Mouse (Mus musculus) MEL (cell line): Measurements from ENCODE around the gene Zranb3. TPM values are rescaled to one million over a fixed set of nuclear protein-coding genes. Genes with fewer than 3 reads are reported as not detected.

Experiments used
- DNase-seq: peaks from one replicate; pipeline ENCODE4 v3.0.0; 2011; ENCODE audit warnings: low read depth, low spot score
- H3K27ac ChIP-seq: 2 replicates; pipeline ENCODE4 v1.5.1; 2012; ENCODE audit warnings: low read depth, mild to moderate bottlenecking, control low read depth, low read length, moderate library complexity; ENCODE audit not compliant: control insufficient read depth
- H3K27me3 ChIP-seq, 2 experiments: fragments of 150-350 bp in 1 of 2; sonication (generic) in 1 of 2; 2 replicates each; pipeline ENCODE4 v1.6.1; 2012; ENCODE audit warnings: low read length in 2 of 2, mild to moderate bottlenecking in 2 of 2, improper control_type of control experiment in 1 of 2, moderate library complexity in 1 of 2; ENCODE audit not compliant: insufficient read depth in 2 of 2, control insufficient read depth in 1 of 2
- H3K36me3 ChIP-seq, 2 experiments: 2 replicates each; pipeline ENCODE4 v1.6.1; 2012 to 2014; ENCODE audit warnings: low read length in 2 of 2, improper control_type of control experiment in 1 of 2, inconsistent platforms in 1 of 2, mild to moderate bottlenecking in 1 of 2; ENCODE audit not compliant: insufficient read depth in 2 of 2, control insufficient read depth in 1 of 2
- H3K4me1 ChIP-seq, 2 experiments: fragments of 150-350 bp in 1 of 2; sonication (generic) in 1 of 2; 2 replicates each; pipeline ENCODE4 v1.6.1; 2012; ENCODE audit warnings: low read length in 2 of 2, improper control_type of control experiment in 1 of 2, mild to moderate bottlenecking in 1 of 2; ENCODE audit not compliant: insufficient read depth in 2 of 2, control insufficient read depth in 1 of 2
- H3K4me3 ChIP-seq, 2 experiments: fragments of 150-350 bp in 1 of 2; sonication (generic) in 1 of 2; 2 replicates each; pipeline ENCODE4 v1.5.1; 2012; ENCODE audit warnings: low read depth in 2 of 2, low read length in 2 of 2, mild to moderate bottlenecking in 2 of 2, moderate library complexity in 2 of 2, control low read depth in 1 of 2, improper control_type of control experiment in 1 of 2; ENCODE audit not compliant: control insufficient read depth in 1 of 2, insufficient read depth in 1 of 2
- H3K79me2 ChIP-seq: 2 replicates; pipeline ENCODE4 v1.6.1; 2012; ENCODE audit warnings: mild to moderate bottlenecking, low read length, moderate library complexity; ENCODE audit not compliant: control insufficient read depth, poor library complexity, insufficient read depth
- H3K9ac ChIP-seq: 2 replicates; pipeline ENCODE4 v1.6.1; 2012; ENCODE audit warnings: low read depth, mild to moderate bottlenecking, control low read depth, low read length, moderate library complexity; ENCODE audit not compliant: control insufficient read depth, poor library complexity, severe bottlenecking
- H3K9me3 ChIP-seq: fragments of 150-350 bp; sonication (generic); replicated peaks from 2 replicates; pipeline ENCODE4 v1.6.1; 2012; ENCODE audit warnings: mild to moderate bottlenecking, low read length, improper control_type of control experiment, moderate library complexity; ENCODE audit not compliant: insufficient read depth
- CHD1 ChIP-seq: IDR thresholded peaks from 2 replicates; pipeline ENCODE4 v1.6.1; 2012; ENCODE audit warnings: low read depth, mild to moderate bottlenecking, inconsistent platforms, low read length, improper control_type of control experiment
- CHD2 ChIP-seq: IDR thresholded peaks from 2 replicates; pipeline ENCODE4 v1.6.1; 2011; ENCODE audit warnings: low read length, improper control_type of control experiment
- CTCF ChIP-seq, 3 experiments: IDR thresholded peaks in 2 of 3; conservative IDR thresholded peaks in 1 of 3; 2 replicates each; pipeline ENCODE4 v1.5.1; 2011 to 2012; ENCODE audit warnings: low read length in 3 of 3, low read depth in 2 of 3, mild to moderate bottlenecking in 2 of 3, improper control_type of control experiment in 1 of 3, inconsistent platforms in 1 of 3, mixed read lengths in 1 of 3, moderate library complexity in 1 of 3; ENCODE audit not compliant: control insufficient read depth in 1 of 3, insufficient read depth in 1 of 3, poor library complexity in 1 of 3, severe bottlenecking in 1 of 3
- E2F4 ChIP-seq: IDR thresholded peaks from 2 replicates; pipeline ENCODE4 v1.6.1; 2011; ENCODE audit warnings: low read depth, low read length, improper control_type of control experiment, borderline replicate concordance
- ELF1 ChIP-seq: IDR thresholded peaks from 2 replicates; pipeline ENCODE4 v1.6.1; 2014; ENCODE audit warnings: low read depth, mild to moderate bottlenecking, inconsistent platforms, low read length, improper control_type of control experiment, moderate library complexity
- ETS1 ChIP-seq: IDR thresholded peaks from 2 replicates; pipeline ENCODE4 v1.6.1; 2012; ENCODE audit warnings: low read depth, mild to moderate bottlenecking, inconsistent platforms, low read length, improper control_type of control experiment, moderate library complexity
- GABPA ChIP-seq: IDR thresholded peaks from 2 replicates; pipeline ENCODE4 v1.6.1; 2012; ENCODE audit warnings: low read depth, mild to moderate bottlenecking, inconsistent platforms, low read length, improper control_type of control experiment, moderate library complexity
- HCFC1 ChIP-seq: IDR thresholded peaks from 2 replicates; pipeline ENCODE4 v1.6.1; 2012; ENCODE audit warnings: low read depth, mild to moderate bottlenecking, inconsistent platforms, low read length, improper control_type of control experiment, moderate library complexity
- MAFK ChIP-seq: IDR thresholded peaks from 2 replicates; pipeline ENCODE4 v1.6.1; 2011; ENCODE audit warnings: low read depth, mild to moderate bottlenecking, low read length, improper control_type of control experiment, borderline replicate concordance
- MAZ ChIP-seq: IDR thresholded peaks from 2 replicates; pipeline ENCODE4 v1.6.1; 2012; ENCODE audit warnings: low read depth, mild to moderate bottlenecking, inconsistent platforms, low read length, improper control_type of control experiment
- MXI1 ChIP-seq: IDR thresholded peaks from 2 replicates; pipeline ENCODE4 v1.6.1; 2011; ENCODE audit warnings: mild to moderate bottlenecking, low read depth, low read length, improper control_type of control experiment
- MYB ChIP-seq: IDR thresholded peaks from 2 replicates; pipeline ENCODE4 v1.6.1; 2011; ENCODE audit warnings: mild to moderate bottlenecking, low read depth, low read length, improper control_type of control experiment
- NRF1 ChIP-seq: IDR thresholded peaks from 2 replicates; pipeline ENCODE4 v1.6.1; 2014; ENCODE audit warnings: low read depth, mild to moderate bottlenecking, inconsistent platforms, low read length, improper control_type of control experiment, moderate library complexity; ENCODE audit not compliant: poor library complexity, insufficient read depth, severe bottlenecking
- POLR2A ChIP-seq, 2 experiments: IDR thresholded peaks; 2 replicates each; pipeline ENCODE4 v1.6.1; 2011 to 2012; ENCODE audit warnings: low read length in 2 of 2, mild to moderate bottlenecking in 2 of 2, control low read depth in 1 of 2, improper control_type of control experiment in 1 of 2, low read depth in 1 of 2, moderate library complexity in 1 of 2; ENCODE audit not compliant: control insufficient read depth in 1 of 2, insufficient read depth in 1 of 2, poor library complexity in 1 of 2
- POLR2AphosphoS5 ChIP-seq: IDR thresholded peaks from 2 replicates; pipeline ENCODE4 v1.6.1; 2012; ENCODE audit warnings: low read depth, borderline replicate concordance, mild to moderate bottlenecking, inconsistent platforms, low read length, moderate library complexity, mixed read lengths
- RAD21 ChIP-seq: IDR thresholded peaks from 2 replicates; pipeline ENCODE4 v1.6.1; 2011; ENCODE audit warnings: mild to moderate bottlenecking, low read depth, low read length, improper control_type of control experiment
- RCOR1 ChIP-seq: IDR thresholded peaks from 2 replicates; pipeline ENCODE4 v1.6.1; 2012; ENCODE audit warnings: low read depth, mild to moderate bottlenecking, inconsistent platforms, low read length, improper control_type of control experiment
- TAL1 ChIP-seq: IDR thresholded peaks from 2 replicates; pipeline ENCODE4 v1.6.1; 2012; ENCODE audit warnings: mild to moderate bottlenecking, inconsistent platforms, low read length, moderate library complexity, mixed read lengths
- TCF12 ChIP-seq: IDR thresholded peaks from 2 replicates; pipeline ENCODE4 v1.6.1; 2014; ENCODE audit warnings: low read depth, mild to moderate bottlenecking, inconsistent platforms, low read length, improper control_type of control experiment, moderate library complexity
- USF1 ChIP-seq: IDR thresholded peaks from 2 replicates; pipeline ENCODE4 v1.6.1; 2014; ENCODE audit warnings: low read depth, mild to moderate bottlenecking, inconsistent platforms, low read length, improper control_type of control experiment, moderate library complexity
- USF2 ChIP-seq, 2 experiments: IDR thresholded peaks; 2 replicates each; pipeline ENCODE4 v1.6.1; 2011 to 2012; ENCODE audit warnings: improper control_type of control experiment in 2 of 2, low read length in 2 of 2, borderline replicate concordance in 1 of 2, inconsistent platforms in 1 of 2, low read depth in 1 of 2, mild to moderate bottlenecking in 1 of 2; ENCODE audit not compliant: insufficient read depth in 1 of 2
- ZC3H11A ChIP-seq: IDR thresholded peaks from 2 replicates; pipeline ENCODE4 v1.6.1; 2012; ENCODE audit warnings: low read depth, mild to moderate bottlenecking, inconsistent platforms, low read length, improper control_type of control experiment
- ZKSCAN1 ChIP-seq: IDR thresholded peaks from 2 replicates; pipeline ENCODE4 v1.6.1; 2012; ENCODE audit warnings: low read depth, mild to moderate bottlenecking, inconsistent platforms, low read length, improper control_type of control experiment, moderate library complexity
- ZMIZ1 ChIP-seq: IDR thresholded peaks from 2 replicates; pipeline ENCODE4 v1.6.1; 2012; ENCODE audit warnings: low read depth, mild to moderate bottlenecking, inconsistent platforms, low read length, improper control_type of control experiment, moderate library complexity
- ZNF384 ChIP-seq: IDR thresholded peaks from 2 replicates; pipeline ENCODE4 v1.6.1; 2012; ENCODE audit warnings: low read depth, mild to moderate bottlenecking, inconsistent platforms, low read length, improper control_type of control experiment
- polyA plus RNA-seq, 2 experiments: library from polyadenylated mRNA; stranded (reverse) in 1 of 2; unstranded in 1 of 2; fragments of >175 nt in 1 of 2; fragments of >200 nt in 1 of 2; gene quantifications; 2 replicates each; pipeline versions ENCODE4 v1.2.1 to v1.2.4; 2012; ENCODE audit warnings: low replicate concordance in 2 of 2, low read depth in 1 of 2; ENCODE audit not compliant: insufficient read length in 2 of 2, insufficient read depth in 1 of 2, missing spikeins in 1 of 2
- total RNA-seq: library from RNA; depleted of rRNA; stranded (reverse); fragments of 300-350 nt; gene quantifications from 2 replicates; pipeline ENCODE4 v1.2.3, GENCODE M21; 2012

Gene Zranb3
- total and polyA plus RNA-seq, 3 experiments = 3.9 to 4.1 TPM; not detected in 1

GRCm38 (mm10) chr1:127933405-127933804 lies 169.4 kb downstream of the Zranb3 start:
- H3K4me3 ChIP-seq = no peak overlapping the region
- H3K79me2 ChIP-seq = no peaks in the 10 kb centered on the region
- H3K27ac ChIP-seq = no peak overlapping the region
- no peaks in the 10 kb centered on the region for H3K4me1 ChIP-seq
- H3K9ac ChIP-seq = no peak overlapping the region
- no peak for DNase-seq
- TF ChIP-seq HCFC1 = no peak
- peaks cover 0 to 19% of the 10 kb centered on the region in 2 experiments; a peak in 2 of 4 replicates for H3K36me3 ChIP-seq
- no peaks in the 10 kb centered on the region for H3K9me3 ChIP-seq
- H3K27me3 ChIP-seq = no peaks in the 10 kb centered on the region

GRCm38 (mm10) chr1:127915802-127916201 lies 187.0 kb downstream of the Zranb3 start:
- TF ChIP-seq USF2 (IDR thresholded peaks at IDR 0.05; ENCODE audit: borderline replicate concordance in 1 of 2, insufficient read depth in 1 of 2, low read depth in 1 of 2, low read length in 2 of 2) = no peak
- TF ChIP-seq ZNF384 = no peak
- no peak for TF ChIP-seq CHD1
- no peak for TF ChIP-seq USF1
- no peak for TF ChIP-seq TCF12
- TF ChIP-seq CHD2 = no peak
- no peak for TF ChIP-seq RAD21
- no peak for TF ChIP-seq ZMIZ1
- no peak for TF ChIP-seq MYB
- TF ChIP-seq GABPA = no peak
- no peak for TF ChIP-seq ZC3H11A
- no peak for TF ChIP-seq ETS1
- TF ChIP-seq, all 39 proteins: peak for 0
- Histone ChIP-seq H3K4me3 (no peak overlapping the region), H3K4me1 (no peaks in the 10 kb centered on the region), H3K9ac (no peak overlapping the region), H3K9me3 (no peaks in the 10 kb centered on the region), H3K27ac (no peak overlapping the region), H3K36me3 (peaks cover 0 to 10% of the 10 kb centered on the region in 2 experiments; a peak in 2 of 4 replicates), H3K79me2 (no peaks in the 10 kb centered on the region), H3K27me3 (no peaks in the 10 kb centered on the region)
- no peak for DNase-seq

GRCm38 (mm10) chr1:127915316-127915715 lies 187.5 kb downstream of the Zranb3 start:
- no peaks in the 10 kb centered on the region for H3K27me3 ChIP-seq
- H3K9me3 ChIP-seq = no peaks in the 10 kb centered on the region
- no peak overlapping the region for H3K4me3 ChIP-seq
- H3K9ac ChIP-seq = no peak overlapping the region
- DNase-seq = no peak
- TF ChIP-seq CHD1 = no peak
- no peak for TF ChIP-seq CTCF (IDR thresholded peaks at IDR 0.05 in 2 of 3, conservative IDR thresholded peaks at IDR 0.05 in 1 of 3; ENCODE audit: control insufficient read depth in 1 of 3, insufficient read depth in 1 of 3, low read depth in 2 of 3, low read length in 3 of 3, poor library complexity in 1 of 3, severe bottlenecking in 1 of 3)
- TF ChIP-seq RCOR1 = no peak
- no peak for TF ChIP-seq MYB
- no peak for TF ChIP-seq ZC3H11A
- no peak for TF ChIP-seq TCF12
- no peak for TF ChIP-seq ZKSCAN1
- no peak for TF ChIP-seq POLR2A (IDR thresholded peaks at IDR 0.05; ENCODE audit: control insufficient read depth in 1 of 2, insufficient read depth in 1 of 2, low read depth in 1 of 2, low read length in 2 of 2, poor library complexity in 1 of 2)
- TF ChIP-seq TAL1 = no peak
- no peak for TF ChIP-seq ETS1
- no peak for TF ChIP-seq HCFC1
- no peak for TF ChIP-seq USF2 (IDR thresholded peaks at IDR 0.05; ENCODE audit: borderline replicate concordance in 1 of 2, insufficient read depth in 1 of 2, low read depth in 1 of 2, low read length in 2 of 2)
- TF ChIP-seq ELF1 = no peak
- TF ChIP-seq NRF1 = no peak
- no peak for TF ChIP-seq MXI1
- TF ChIP-seq MAZ = no peak
- no peak for TF ChIP-seq POLR2AphosphoS5
- no peak for TF ChIP-seq MAFK
- no peak for TF ChIP-seq E2F4
- H3K27ac ChIP-seq = no peak overlapping the region
- H3K4me1 ChIP-seq = no peaks in the 10 kb centered on the region
- peaks cover 0 to 11% of the 10 kb centered on the region in 2 experiments; a peak in 2 of 4 replicates for H3K36me3 ChIP-seq
- no peaks in the 10 kb centered on the region for H3K79me2 ChIP-seq
